Mouse (Mus musculus): ENCODE results near the gene Cadm3.

GRCm38 (mm10) chr1:173391754-173392153, 24.3 kb upstream of the Cadm3 start:
- TF ChIP-seq CTCF (IDR thresholded peaks at IDR 0.05; ENCODE audit: extremely low read depth, insufficient read depth, insufficient read length, insufficient replicate concordance): no peak
- no peak for TF ChIP-seq POLR2A (IDR thresholded peaks at IDR 0.05; ENCODE audit: low read depth, low read length)
